Mouse (Mus musculus) heart, adult 2 months (tissue): ENCODE data around the gene Aloxe3. TPM values are rescaled to one million over a fixed set of nuclear protein-coding genes. Genes with fewer than 3 reads are reported as not detected.
A peak's percentile ranks its signal among the peaks of the same experiment; 100 is the strongest.

Experiments used
- DNase-seq, 2 experiments: peaks; one replicate each; pipeline ENCODE4 v3.0.0; 2021
- H3K27ac ChIP-seq: fragments of 200-600 bp; 2 replicates; pipeline ENCODE4 v1.8.1; 2022
- H3K27me3 ChIP-seq: fragments of 200-500 bp; 2 replicates; pipeline ENCODE4 v1.6.1; 2012; ENCODE audit warnings: mild to moderate bottlenecking, low read length, inconsistent platforms, mixed read lengths; ENCODE audit not compliant: control insufficient read depth, insufficient read depth
- H3K36me3 ChIP-seq: fragments of 200-500 bp; 2 replicates; pipeline ENCODE4 v1.6.1; 2012; ENCODE audit warnings: low read length, inconsistent platforms; ENCODE audit not compliant: control insufficient read depth, insufficient read depth
- H3K4me1 ChIP-seq: fragments of 200-500 bp; 2 replicates; pipeline ENCODE4 v1.6.1; 2011; ENCODE audit warnings: low read length; ENCODE audit not compliant: control insufficient read depth, insufficient read depth
- H3K4me3 ChIP-seq: fragments of 200-600 bp; 2 replicates; pipeline ENCODE4 v1.8.1; 2022
- H3K79me2 ChIP-seq: fragments of 200-500 bp; replicated peaks from 2 replicates; pipeline ENCODE4 v1.6.1; 2012; ENCODE audit warnings: mild to moderate bottlenecking, inconsistent platforms, low read length, moderate library complexity, mixed read lengths; ENCODE audit not compliant: control insufficient read depth, insufficient read depth
- H3K9ac ChIP-seq: fragments of 200-500 bp; 2 replicates; pipeline ENCODE4 v1.6.1; 2012; ENCODE audit warnings: low read depth, mild to moderate bottlenecking, control low read depth, inconsistent platforms, low read length, mixed read lengths
- CTCF ChIP-seq: fragments of 200-600 bp; IDR thresholded peaks from 2 replicates; pipeline ENCODE4 v1.8.1; 2022; ENCODE audit warnings: antibody characterized with exemption, mild to moderate bottlenecking, moderate library complexity
- EP300 ChIP-seq: fragments of 200-500 bp; IDR thresholded peaks from 2 replicates; pipeline ENCODE4 v1.6.1; 2011; ENCODE audit warnings: low read depth, low read length, control low read depth; ENCODE audit not compliant: insufficient read depth
- POLR2A ChIP-seq: fragments of 200-500 bp; IDR thresholded peaks from 2 replicates; pipeline ENCODE4 v1.6.1; 2011; ENCODE audit warnings: mild to moderate bottlenecking, low read depth, low read length, control low read depth; ENCODE audit not compliant: insufficient read depth
- whole genome bisulfite sequencing: fragments of 180-500 bp; shearing (Covaris S2); methylation state at CpG from one replicate; pipeline ENCODE4 v1.1.7; 2018; 5-methylcytosine and 5-hydroxymethylcytosine counted together
- intact Hi-C: fragments of 180-260 bp; cut with DNase I; formaldehyde crosslinking; loops from one replicate; pipeline ENCODE4 v1.15.1; 2025
- polyA plus RNA-seq: library from polyadenylated mRNA; depleted of rRNA; stranded (reverse); fragments of >200 nt; gene quantifications from 2 replicates; pipeline ENCODE4 v1.2.3, GENCODE M21; 2012
- total RNA-seq, 2 experiments: library from RNA; stranded (reverse); gene quantifications; 2 replicates each; pipeline ENCODE4 v1.2.3; 2021

Gene Aloxe3
- total and polyA plus RNA-seq, 3 experiments, result 0.05 to 0.16 (median 0.07) TPM

DNA sequence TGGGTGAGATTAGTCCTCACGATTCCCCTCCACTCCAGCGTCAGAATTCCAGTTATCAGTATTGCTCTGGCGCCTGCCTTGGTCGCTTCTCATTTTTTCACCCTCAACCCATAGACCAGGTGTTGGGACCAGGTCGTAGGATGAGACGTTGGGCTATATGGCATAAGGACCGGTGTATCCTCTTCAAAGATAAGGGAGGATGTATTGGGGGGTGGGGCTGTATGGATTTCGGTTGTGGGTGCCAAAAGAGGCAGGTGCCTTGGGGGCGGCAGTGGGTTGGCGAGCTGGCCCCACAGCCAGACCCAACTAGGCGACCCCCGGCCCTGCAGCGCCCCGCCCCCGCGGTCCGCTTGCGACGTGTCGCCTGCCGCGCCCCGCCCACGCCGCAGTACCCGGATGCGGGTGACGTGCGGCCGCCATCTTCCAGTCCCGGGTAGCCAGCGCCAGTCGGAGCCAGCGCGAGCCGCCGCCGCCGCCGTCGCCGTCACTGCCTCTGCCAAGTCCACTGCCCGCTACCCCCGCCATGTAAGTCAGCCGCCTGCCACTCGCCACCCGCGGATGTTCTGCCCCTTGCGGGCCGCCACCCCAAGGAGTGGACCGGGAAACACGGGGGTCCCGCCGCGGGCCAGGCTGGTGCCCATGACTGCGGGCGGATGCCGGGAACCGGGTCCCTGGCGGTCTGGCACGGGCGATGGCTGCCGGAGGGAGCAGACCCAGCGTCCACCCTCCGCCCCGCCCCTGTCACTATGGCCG lies 37.4 kb upstream of the Aloxe3 start, which contains the start of gene Vamp2:
Gene Vamp2 (plus strand): TSS at position 388 of the 753 bp plus-strand sequence.
- Histone ChIP-seq H3K4me3 (peak within 1 kb of the TSS; percentile 99), H3K36me3 (peaks cover 5% of the 10 kb centered on the region), H3K27me3 (no peaks in the 10 kb centered on the region), H3K9ac (peak within 1 kb of the TSS; percentile 100), H3K27ac (peak within 1 kb of the TSS; percentile 100), H3K79me2 (peaks cover 7% of the 10 kb centered on the region), H3K4me1 (peaks cover 8% of the 10 kb centered on the region)
- TF ChIP-seq POLR2A (peak; percentile 70; the same call in 1 of the 2 replicates), EP300 (no peak)
- WGBS, result under 1% methylated on average over 50 of the region's 67 CpGs
- peak; percentile 94 to 96 for DNase-seq
- intact Hi-C loops, result loop anchor here (2.0 kb wide), 1 partner anchor 15 kb away; no protein-coding TSS in a partner anchor

DNA sequence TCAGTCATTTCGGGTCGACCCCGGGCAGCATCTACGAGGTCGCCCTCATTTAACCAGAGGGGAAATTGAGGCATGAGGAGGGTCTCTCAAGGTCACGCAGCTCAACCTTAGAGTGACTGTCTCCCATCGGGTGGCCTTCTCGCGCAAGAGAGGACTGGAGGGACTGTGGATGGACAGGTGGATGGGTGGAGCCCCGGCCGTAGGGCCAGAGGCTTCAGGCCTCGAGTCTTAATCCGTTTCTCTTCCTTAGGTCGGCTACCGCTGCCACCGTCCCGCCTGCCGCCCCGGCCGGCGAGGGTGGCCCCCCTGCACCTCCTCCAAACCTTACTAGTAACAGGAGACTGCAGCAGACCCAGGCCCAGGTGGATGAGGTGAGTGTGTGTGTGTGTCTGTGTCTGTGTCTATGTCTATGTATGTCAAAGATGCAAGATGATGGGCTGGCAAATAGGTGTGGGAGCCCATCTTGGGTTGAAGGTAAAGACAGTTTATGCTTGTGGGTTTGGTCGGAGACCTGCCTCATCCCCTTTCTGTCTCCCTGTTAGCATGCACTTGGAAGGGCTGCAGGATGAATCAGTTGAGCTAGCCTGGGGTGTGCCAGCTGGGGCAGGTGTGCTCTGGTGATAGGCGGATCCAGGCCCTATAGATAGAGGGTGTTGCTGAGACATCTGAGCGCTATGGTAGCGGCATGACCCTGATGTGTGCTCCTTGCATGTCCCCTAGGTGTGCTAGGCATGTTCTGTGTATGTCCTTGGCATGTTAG lies 36.7 kb upstream of the Aloxe3 start:
- TF ChIP-seq EP300 (0 out of 2 replicates have a peak, but pooled peaks have one; percentile 27), CTCF (no peak)
- peaks cover 7% of the 10 kb centered on the region for H3K79me2 ChIP-seq
- WGBS, result 7% methylated on average over 25 of the region's 25 CpGs
- DNase-seq, result no peak
- no peaks in the 10 kb centered on the region for H3K27me3 ChIP-seq
- H3K27ac ChIP-seq, result peak overlapping the region; percentile 100
- H3K4me1 ChIP-seq, result peaks cover 8% of the 10 kb centered on the region
- peak overlapping the region; percentile 99 for H3K4me3 ChIP-seq
- intact Hi-C loops, result loop anchor here (2.0 kb wide), 1 partner anchor 16 kb away; no protein-coding TSS in a partner anchor
- H3K9ac ChIP-seq, result peak overlapping the region; percentile 100
- H3K36me3 ChIP-seq, result peaks cover 5% of the 10 kb centered on the region

DNA sequence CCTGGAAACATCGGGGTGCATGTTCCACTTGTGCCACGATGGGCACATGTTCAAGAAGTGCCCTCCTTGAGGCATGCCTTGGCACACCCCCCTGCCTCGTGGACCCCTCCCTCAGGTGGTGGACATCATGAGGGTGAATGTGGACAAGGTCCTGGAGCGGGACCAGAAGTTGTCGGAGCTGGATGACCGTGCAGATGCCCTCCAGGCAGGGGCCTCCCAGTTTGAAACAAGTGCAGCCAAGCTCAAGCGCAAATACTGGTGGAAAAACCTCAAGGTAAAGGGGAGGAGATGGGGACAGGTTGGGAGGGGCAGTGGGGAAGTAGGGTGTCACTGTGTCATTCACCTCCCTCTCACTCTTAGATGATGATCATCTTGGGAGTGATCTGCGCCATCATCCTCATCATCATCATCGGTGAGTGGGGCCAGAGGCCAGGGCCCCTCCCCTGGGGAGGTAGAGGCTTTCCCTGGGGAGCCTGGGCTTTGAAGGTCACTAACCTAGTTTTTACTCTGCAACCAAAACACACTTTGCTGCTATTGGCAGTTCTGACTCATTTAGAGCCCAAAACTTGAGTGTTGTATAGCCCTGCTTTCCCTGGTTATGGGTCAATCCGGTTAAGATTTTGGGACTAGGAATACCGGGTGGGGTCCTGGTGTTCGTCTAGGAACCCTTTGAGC lies 35.9 kb upstream of the Aloxe3 start:
- DNase-seq, result peak in 1 of 2 experiments; percentile 39
- H3K36me3 ChIP-seq, result peaks cover 5% of the 10 kb centered on the region
- TF ChIP-seq EP300, result no peak
- TF ChIP-seq CTCF, result no peak
- no peak for TF ChIP-seq POLR2A
- peaks cover 8% of the 10 kb centered on the region for H3K4me1 ChIP-seq
- H3K9ac ChIP-seq, result peak overlapping the region; percentile 100
- no peaks in the 10 kb centered on the region for H3K27me3 ChIP-seq
- intact Hi-C loops, result loop anchor here (2.0 kb wide), 1 partner anchor 17 kb away; no protein-coding TSS in a partner anchor
- peaks cover 7% of the 10 kb centered on the region for H3K79me2 ChIP-seq
- H3K4me3 ChIP-seq, result peak overlapping the region; percentile 99
- peak overlapping the region; percentile 100 for H3K27ac ChIP-seq
- 57% methylated on average over 12 of the region's 12 CpGs for WGBS

DNA sequence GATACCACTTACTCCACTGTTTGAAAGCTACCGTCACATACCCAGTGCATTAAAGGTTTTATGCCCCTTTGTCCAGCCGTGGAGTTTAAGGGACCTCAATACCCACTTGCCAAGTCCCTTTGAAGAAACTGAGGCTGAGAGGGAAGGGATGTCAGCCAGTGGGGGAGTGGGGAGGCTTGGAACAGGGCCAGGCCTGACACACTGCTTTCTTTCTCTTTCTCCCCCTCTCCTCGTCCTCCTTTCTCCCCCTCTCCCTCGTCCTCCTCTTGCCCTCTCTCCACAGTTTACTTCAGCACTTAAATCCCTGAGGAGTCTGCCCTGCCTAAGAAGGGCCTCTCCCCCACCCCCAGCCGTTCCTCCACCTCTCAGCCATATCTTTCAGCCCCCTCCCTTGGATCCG lies 35.3 kb upstream of the Aloxe3 start:
- H3K36me3 ChIP-seq, result peaks cover 5% of the 10 kb centered on the region
- peak overlapping the region; percentile 100 for H3K27ac ChIP-seq
- no peak overlapping the region for H3K9ac ChIP-seq
- intact Hi-C loops, result no loop called here
- WGBS, result 41% methylated on average over 6 of the region's 6 CpGs
- DNase-seq, result no peak
- peaks cover 7% of the 10 kb centered on the region for H3K79me2 ChIP-seq
- peaks cover 8% of the 10 kb centered on the region for H3K4me1 ChIP-seq
- H3K27me3 ChIP-seq, result no peaks in the 10 kb centered on the region
- no peak for TF ChIP-seq EP300
- no peak for TF ChIP-seq CTCF
- 0 out of 2 replicates have a peak, but pooled peaks have one; percentile 19 for TF ChIP-seq POLR2A
- H3K4me3 ChIP-seq, result peak overlapping the region; percentile 99; the same call in 1 of the 2 replicates

DNA sequence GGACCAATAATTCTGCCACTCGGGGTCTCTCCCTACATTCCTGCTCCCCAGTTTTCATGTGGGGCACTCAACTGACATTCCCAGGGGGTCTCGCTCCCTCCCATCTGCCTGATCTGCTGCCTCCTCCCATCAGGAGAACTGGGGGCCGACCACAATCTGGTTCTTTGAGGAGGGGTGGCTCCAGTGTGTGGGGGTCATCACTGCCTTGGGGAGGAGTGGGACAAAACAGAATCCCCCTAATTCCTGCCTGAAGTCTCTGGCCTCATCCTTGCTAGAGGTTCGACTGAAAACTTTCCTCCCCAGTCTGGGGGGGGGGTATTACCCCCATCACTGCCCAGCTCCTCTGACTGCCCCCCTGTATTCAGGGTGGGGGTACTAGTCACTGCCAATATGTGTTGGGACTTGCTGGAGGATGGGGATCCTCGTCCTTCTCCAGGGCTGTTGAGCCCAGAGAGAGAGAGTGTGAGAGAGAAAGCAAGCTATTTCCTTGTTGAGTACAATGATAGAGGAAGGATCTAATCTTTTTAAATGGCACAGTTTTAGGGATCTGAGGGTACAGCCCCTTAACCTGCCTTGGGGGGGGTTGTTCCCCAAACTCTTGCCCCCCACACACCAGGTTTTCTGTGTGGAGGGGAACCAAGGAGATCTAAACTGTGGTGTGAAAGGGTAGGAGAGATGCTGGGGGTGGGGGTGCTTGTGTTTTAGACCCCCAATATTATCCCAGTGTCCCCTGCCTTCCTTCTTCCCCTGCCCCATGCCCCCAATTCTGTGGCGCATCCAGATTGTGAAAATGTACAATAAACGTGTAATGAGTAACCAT lies 33.9 kb upstream of the Aloxe3 start:
- peak overlapping the region; percentile 24; the same call in 1 of the 2 replicates for H3K27ac ChIP-seq
- H3K79me2 ChIP-seq, result peaks cover 7% of the 10 kb centered on the region
- no peak for TF ChIP-seq CTCF
- TF ChIP-seq EP300, result no peak
- TF ChIP-seq POLR2A, result no peak
- intact Hi-C loops, result loop anchor here (1.0 kb wide), 2 partner anchors 24 to 27 kb away; no protein-coding TSS in a partner anchor
- no peak for DNase-seq
- no peak overlapping the region for H3K9ac ChIP-seq
- H3K36me3 ChIP-seq, result peaks cover 5% of the 10 kb centered on the region
- 54% methylated on average over 7 of the region's 7 CpGs for WGBS
- H3K4me1 ChIP-seq, result peaks cover 8% of the 10 kb centered on the region
- H3K27me3 ChIP-seq, result no peaks in the 10 kb centered on the region
- no peak overlapping the region for H3K4me3 ChIP-seq
